Mouse (Mus musculus): ENCODE measurements at regions not wholly inside any gene's neighbourhood (a gene's known extent, or its start where the extent isn't known, plus 50 kb on each side); places are given as distances from the start of the nearest gene placed in this dataset.

DNA sequence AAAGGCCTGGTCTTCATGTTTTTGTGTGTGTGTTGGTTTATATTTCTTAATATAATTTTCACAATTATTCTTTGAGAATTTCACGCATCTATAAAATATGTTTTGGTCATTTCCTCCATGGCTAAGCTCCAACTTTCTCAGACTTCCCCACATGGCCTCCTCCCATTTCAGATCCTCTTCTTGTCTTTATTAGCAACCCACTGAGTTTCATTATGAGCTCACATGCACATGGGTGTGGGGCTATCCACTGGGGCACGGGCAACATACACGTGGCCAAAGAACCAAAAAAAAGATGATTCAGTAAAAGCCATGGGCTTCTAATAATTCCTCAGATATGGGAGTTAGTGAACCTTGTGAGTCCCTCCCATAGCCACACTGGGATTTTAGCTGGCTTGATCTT is 50.1 kb upstream of the Mpp6 start:
- no peak for DNase-seq (ENCODE audit: low read depth)
